Comparison of ENCODE assay signal across 8 mouse cellular contexts in genomic region chr12:111485652-111486306, GRCm38 (mm10). TPM values are rescaled to one million over a fixed set of nuclear protein-coding genes. Genes with fewer than 3 reads are reported as not detected.
DNase-seq lines count a peak whose midpoint lies in the region; ATAC-seq and TF ChIP-seq lines count a peak whose summit lies in the region.

Gm266 (minus strand) TSS chr12:111485823.

- peak within 1 kb of the TSS; percentile 6 for H3K27ac ChIP-seq in left cerebral cortex, adult 2 months
- H3K27ac ChIP-seq in heart, embryonic 12.5 days (ENCODE audit: poor library complexity, severe bottlenecking), result no peak within 1 kb of the TSS
- peak within 1 kb of the TSS; percentile 87 for H3K27ac ChIP-seq in limb, embryonic 10.5 days
- no peak within 1 kb of the TSS for H3K27ac ChIP-seq in neural tube, embryonic 11.5 days (ENCODE audit: low read depth, low read length)

- peak; percentile 72 for ATAC-seq in heart, embryonic 12.5 days (ENCODE audit: insufficient number of reproducible peaks, low FRiP score)
- peak; percentile 67; the same call in 1 of the 2 replicates for ATAC-seq in neural tube, embryonic 11.5 days (ENCODE audit: insufficient read depth, low FRiP score, low TSS enrichment)
- ATAC-seq in monocyte, adult 5-6 weeks (replicated peaks; ENCODE audit: insufficient number of reproducible peaks, low FRiP score, low TSS enrichment, poor library complexity, severe bottlenecking), result no peak

- peak within 1 kb of the TSS; percentile 85 for H3K4me2 ChIP-seq in heart, embryonic 12.5 days
- H3K4me2 ChIP-seq in neural tube, embryonic 11.5 days (ENCODE audit: low read depth), result peak within 1 kb of the TSS; percentile 74

- peak within 1 kb of the TSS; percentile 60 for H3K9ac ChIP-seq in heart, embryonic 12.5 days
- H3K9ac ChIP-seq in neural tube, embryonic 11.5 days (ENCODE audit: low read length), result peak within 1 kb of the TSS; percentile 48

- H3K36me3 ChIP-seq in heart, embryonic 12.5 days, result no peaks in the 10 kb centered on the region
- no peaks in the 10 kb centered on the region for H3K36me3 ChIP-seq in limb, embryonic 10.5 days
- H3K36me3 ChIP-seq in neural tube, embryonic 11.5 days (ENCODE audit: control insufficient read depth, insufficient read depth, low read length), result no peaks in the 10 kb centered on the region

- TF ChIP-seq POLR2A in brain, embryonic 14.5 days (IDR thresholded peaks at IDR 0.05; ENCODE audit: borderline replicate concordance, extremely low read depth, insufficient read depth, insufficient read length, poor library complexity, severe bottlenecking), result no peak

- DNase-seq in left cerebral cortex, adult 2 months (ENCODE audit: extremely low spot score in 1 of 2, low spot score in 2 of 2), result no peak
- DNase-seq in left cerebral cortex, adult 9 months (ENCODE audit: low spot score in 2 of 2), result no peak
- peak; percentile 36 for DNase-seq in brain, embryonic 14.5 days (ENCODE audit: low read depth)
- DNase-seq in limb, embryonic 10.5 days (ENCODE audit: low spot score), result peak; percentile 84
- DNase-seq in neural tube, embryonic 11.5 days (ENCODE audit: low spot score), result peak; percentile 71
- no peak for DNase-seq in cerebellum, postnatal 4 days (ENCODE audit: low spot score in 2 of 2)

- no peaks in the 10 kb centered on the region for H3K9me3 ChIP-seq in heart, embryonic 12.5 days (replicated peaks)
- H3K9me3 ChIP-seq in limb, embryonic 10.5 days (replicated peaks), result no peaks in the 10 kb centered on the region
- H3K9me3 ChIP-seq in neural tube, embryonic 11.5 days (ENCODE audit: control insufficient read depth, low read length), result no peaks in the 10 kb centered on the region

- peak within 1 kb of the TSS; percentile 37 for H3K4me3 ChIP-seq in left cerebral cortex, adult 2 months
- peak within 1 kb of the TSS; percentile 57 for H3K4me3 ChIP-seq in heart, embryonic 12.5 days
- H3K4me3 ChIP-seq in limb, embryonic 10.5 days, result peak within 1 kb of the TSS; percentile 65
- peak within 1 kb of the TSS; percentile 37 for H3K4me3 ChIP-seq in neural tube, embryonic 11.5 days (ENCODE audit: low read depth, low read length)

- H3K4me1 ChIP-seq in heart, embryonic 12.5 days (replicated peaks), result peaks cover 16% of the 10 kb centered on the region
- H3K4me1 ChIP-seq in limb, embryonic 10.5 days, result peaks cover 40% of the 10 kb centered on the region
- H3K4me1 ChIP-seq in neural tube, embryonic 11.5 days (ENCODE audit: control insufficient read depth, insufficient read depth, low read length), result peaks cover 5% of the 10 kb centered on the region; the same call in 1 of the 2 replicates

- intact Hi-C loops in left cerebral cortex, adult 2 months (cut with DNase I), result no loop called here

- no peak for TF ChIP-seq CTCF in left cerebral cortex, adult 2 months (IDR thresholded peaks at IDR 0.05)
- TF ChIP-seq CTCF in brain, embryonic 14.5 days (IDR thresholded peaks at IDR 0.05; ENCODE audit: borderline replicate concordance, extremely low read depth, insufficient read depth, insufficient read length), result no peak

- WGBS in heart, embryonic 12.5 days, result under 1% methylated on average over 58 of the region's 58 CpGs
- under 1% methylated on average over 58 of the region's 58 CpGs for WGBS in limb, embryonic 10.5 days
- WGBS in neural tube, embryonic 11.5 days, result 1% methylated on average over 35 of the region's 58 CpGs

- peaks cover 72% of the 10 kb centered on the region for H3K27me3 ChIP-seq in heart, embryonic 12.5 days (replicated peaks)
- peaks cover 84% of the 10 kb centered on the region for H3K27me3 ChIP-seq in limb, embryonic 10.5 days (ENCODE audit: low read depth, poor library complexity, severe bottlenecking)
- H3K27me3 ChIP-seq in neural tube, embryonic 11.5 days (ENCODE audit: control insufficient read depth, insufficient read depth, low read length), result peaks cover 33% of the 10 kb centered on the region

RNA-seq across cellular contexts. Expression of gene Gm266, which starts in this region (rescaled TPM):
- 1 to 10 TPM; 3.1 to 3.3 TPM for total RNA-seq in left cerebral cortex, adult 2 months (2021)
- 2.3 and 2.7 TPM in 2 replicates for polyA plus RNA-seq in brain, embryonic 14.5 days (2012; rRNA removed)
- polyA plus RNA-seq in heart, embryonic 12.5 days (2016; fragmentation: Nextera tagmentation; extraction: Ambion mirVana), result 2.1 and 2.4 TPM in 2 replicates
- polyA plus RNA-seq in limb, embryonic 10.5 days (2016; fragmentation: Nextera tagmentation; extraction: Ambion mirVana), result 11.4 and 13.7 TPM in 2 replicates
- polyA plus RNA-seq in neural tube, embryonic 11.5 days (2014; fragmentation: Nextera tagmentation; extraction: Ambion mirVana), result 5.2 and 5.3 TPM in 2 replicates
- not detected in 3 replicates for total RNA-seq in monocyte, adult 5-6 weeks (2017)

Comparison
In these comparisons a context has a peak if more than half of its experiments do, and no peak if none do; other contexts are left out.
1. DNase-seq: peak in brain, embryonic 14.5 days (single experiment), limb, embryonic 10.5 days (single experiment) and neural tube, embryonic 11.5 days (single experiment); none in left cerebral cortex, adult 2 months (0 of 2), left cerebral cortex, adult 9 months (0 of 2) and cerebellum, postnatal 4 days (0 of 2).
2. H3K27ac ChIP-seq: peak in left cerebral cortex, adult 2 months (single experiment) and limb, embryonic 10.5 days (single experiment); none in heart, embryonic 12.5 days (single experiment) and neural tube, embryonic 11.5 days (single experiment).
3. Peak in every context shown above with its lines, with median percentiles within 50 percentile points of each other: H3K4me3 ChIP-seq.